Mouse (Mus musculus): Measurements from ENCODE around the gene Rnf145.

DNA sequence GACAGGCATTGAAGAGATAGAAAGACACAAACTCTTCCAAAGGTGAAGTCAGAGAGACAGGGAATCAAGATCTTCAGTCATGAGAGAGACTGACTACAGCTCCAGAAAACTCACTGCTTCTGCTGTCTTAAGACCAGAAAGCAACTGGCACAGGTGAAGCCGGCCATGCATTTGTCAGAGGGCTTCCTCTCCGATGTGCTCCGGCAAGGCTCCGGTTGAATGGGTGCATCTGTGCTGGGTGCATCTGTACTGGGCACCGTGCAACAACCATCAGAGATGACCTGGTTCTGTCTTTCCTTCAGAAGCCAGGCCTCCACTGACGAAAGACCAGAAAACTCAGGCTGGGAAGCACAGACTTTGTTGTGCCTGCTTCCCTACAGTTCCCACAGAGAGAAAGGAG, 38.5 kb upstream of the Rnf145 start:
- TF ChIP-seq CTCF (IDR thresholded peaks at IDR 0.05; ENCODE audit: low read depth): no peak
- no peak for TF ChIP-seq EP300 (IDR thresholded peaks at IDR 0.05; ENCODE audit: low read depth)

Data from liver, embryonic 14.5 days (tissue).